Mouse (Mus musculus): ENCODE data around the gene Klra8. TPM values are rescaled to one million over a fixed set of nuclear protein-coding genes. Genes with fewer than 3 reads are reported as not detected.
"Not testable (repeated sequence)": the region's sequence is repeated elsewhere in the genome, so short reads cannot be mapped to it uniquely, and the experiment has no call there.

The Klra8 gene
- not detected in 2 replicates for polyA plus RNA-seq (2011; ENCODE audit: insufficient read length, low read depth, missing spikeins)

- H3K27ac ChIP-seq (ENCODE audit: insufficient read depth, low read length); H3K4me3 ChIP-seq (ENCODE audit: insufficient read depth, low read length); H3K4me1 ChIP-seq (ENCODE audit: control insufficient read depth, insufficient read depth, low read length): not testable (repeated sequence)
These were observed at the start of gene Klra8 for GRCm38 (mm10) chr6:130129798-130130197. Gene Klra8, minus strand, starts transcription at chr6:130129898.

- Histone ChIP-seq H3K4me1 (ENCODE audit: control insufficient read depth, insufficient read depth, low read length) (no peaks in the 10 kb centered on the region), H3K27ac (ENCODE audit: insufficient read depth, low read length) (no peak overlapping the region), H3K4me3 (ENCODE audit: insufficient read depth, low read length) (no peak overlapping the region)
- TF ChIP-seq CTCF (IDR thresholded peaks at IDR 0.05; ENCODE audit: borderline replicate concordance, insufficient read depth, low read length), result no peak
- TF ChIP-seq POLR2A (IDR thresholded peaks at IDR 0.05; ENCODE audit: low read depth, low read length), result no peak
These were observed 19.2 kb downstream of the Klra8 start for GRCm38 (mm10) chr6:130110485-130110884.

GRCm38 (mm10) chr6:130102743-130103142 lies 27.0 kb downstream of the Klra8 start:
- H3K4me1 ChIP-seq (ENCODE audit: control insufficient read depth, insufficient read depth, low read length); H3K27ac ChIP-seq (ENCODE audit: insufficient read depth, low read length); H3K4me3 ChIP-seq (ENCODE audit: insufficient read depth, low read length): not testable (repeated sequence)

GRCm38 (mm10) chr6:130092336-130092948 lies 37.3 kb downstream of the Klra8 start:
- Histone ChIP-seq H3K4me1 (ENCODE audit: control insufficient read depth, insufficient read depth, low read length) (no peaks in the 10 kb centered on the region), H3K27ac (ENCODE audit: insufficient read depth, low read length) (no peak overlapping the region), H3K4me3 (ENCODE audit: insufficient read depth, low read length) (no peak overlapping the region)
- TF ChIP-seq POLR2A (IDR thresholded peaks at IDR 0.05; ENCODE audit: low read depth, low read length) (no peak), CTCF (IDR thresholded peaks at IDR 0.05; ENCODE audit: borderline replicate concordance, insufficient read depth, low read length) (no peak)

- not testable (repeated sequence) for H3K27ac ChIP-seq (ENCODE audit: insufficient read depth, low read length); H3K4me1 ChIP-seq (ENCODE audit: control insufficient read depth, insufficient read depth, low read length); H3K4me3 ChIP-seq (ENCODE audit: insufficient read depth, low read length)
These were observed 62.5 kb downstream of the Klra8 start, which contains the start of gene Klra4 for GRCm38 (mm10) chr6:130067171-130067570. Gene Klra4, minus strand, starts transcription at chr6:130067271.

Other genes starting within 250 kb of the Klra8 start
- gene Klra5, start 212.2 kb downstream of the Klra8 start, polyA plus RNA-seq (2011; ENCODE audit: insufficient read length, low read depth, missing spikeins), result not detected in 2 replicates
- not detected in 2 replicates for gene Klra6, start 102.9 kb downstream of the Klra8 start, polyA plus RNA-seq (2011; ENCODE audit: insufficient read length, low read depth, missing spikeins)
- 0.42 and 2.4 TPM in 2 replicates for gene Klra4, start 62.6 kb downstream of the Klra8 start, polyA plus RNA-seq (2011; ENCODE audit: insufficient read length, low read depth, missing spikeins)
- gene Klra9, start 63.2 kb upstream of the Klra8 start, polyA plus RNA-seq (2011; ENCODE audit: insufficient read length, low read depth, missing spikeins), result not detected in 2 replicates
- gene Klra7, start 103.4 kb upstream of the Klra8 start, polyA plus RNA-seq (2011; ENCODE audit: insufficient read length, low read depth, missing spikeins), result not detected in 2 replicates
- not detected in 2 replicates for gene Klra10, start 152.0 kb upstream of the Klra8 start, polyA plus RNA-seq (2011; ENCODE audit: insufficient read length, low read depth, missing spikeins)
- not detected in 2 replicates for gene Klra3, start 207.7 kb upstream of the Klra8 start, polyA plus RNA-seq (2011; ENCODE audit: insufficient read length, low read depth, missing spikeins)

All from embryonic fibroblast, embryonic 13.5 days (primary cell).